Mouse (Mus musculus) forebrain, embryonic 10.5 days (tissue): Measurements from ENCODE around the gene Izumo2. TPM values are rescaled to one million over a fixed set of nuclear protein-coding genes. Genes with fewer than 3 reads are reported as not detected.
"Not testable (repeated sequence)": the region's sequence is repeated elsewhere in the genome, so short reads cannot be mapped to it uniquely, and the experiment has no call there.

Source experiments
- DNase-seq: peaks from one replicate; pipeline ENCODE4 v3.0.0-alpha.2; 2017; ENCODE audit warnings: low spot score; ENCODE audit errors: extremely low spot score
- H3K27ac ChIP-seq: fragments of 300-500 bp; sonication (generic); 2 replicates; pipeline ENCODE4 v1.5.1; 2016; ENCODE audit warnings: mild to moderate bottlenecking
- H3K27me3 ChIP-seq: fragments of 300-500 bp; sonication (generic); 2 replicates; pipeline ENCODE4 v1.6.1; 2016; ENCODE audit warnings: mild to moderate bottlenecking; ENCODE audit not compliant: poor library complexity, severe bottlenecking
- H3K36me3 ChIP-seq: fragments of 300-500 bp; sonication (generic); replicated peaks from 2 replicates; pipeline ENCODE4 v1.6.1; 2016; ENCODE audit warnings: mild to moderate bottlenecking, moderate library complexity
- H3K4me1 ChIP-seq: fragments of 300-500 bp; sonication (generic); 2 replicates; pipeline ENCODE4 v1.6.1; 2016
- H3K4me3 ChIP-seq: fragments of 300-500 bp; sonication (generic); 2 replicates; pipeline ENCODE4 v1.5.1; 2016; ENCODE audit warnings: mild to moderate bottlenecking, moderate library complexity
- H3K9me3 ChIP-seq: fragments of 300-500 bp; sonication (generic); 2 replicates; pipeline ENCODE4 v1.6.1; 2016; ENCODE audit warnings: mild to moderate bottlenecking, moderate library complexity
- WGBS: fragments of 180-500 bp; shearing (Covaris S2); methylation state at CpG from one replicate; pipeline ENCODE4 v1.1.7; 2016; 5-methylcytosine and 5-hydroxymethylcytosine counted together
- polyA plus RNA-seq: library from polyadenylated mRNA; unstranded; fragments of >200 nt; fragmentation: Nextera tagmentation; extraction: Ambion mirVana; gene quantifications from 2 replicates; pipeline ENCODE4 v1.2.1, GENCODE M21; 2016

Gene Izumo2
- polyA plus RNA-seq, 1 experiment from 2014 or later = not detected

- H3K36me3 ChIP-seq = no peaks in the 10 kb centered on the region
- 58% methylated on average over 3 of the region's 3 CpGs for WGBS
- no peak overlapping the region for H3K27ac ChIP-seq
- DNase-seq = no peak
- no peak overlapping the region for H3K4me3 ChIP-seq
- no peaks in the 10 kb centered on the region for H3K27me3 ChIP-seq
- H3K9me3 ChIP-seq = no peaks in the 10 kb centered on the region
- peaks cover 11% of the 10 kb centered on the region for H3K4me1 ChIP-seq
Observed at GRCm38 (mm10) chr7:44704363-44704762, 4.2 kb upstream of the Izumo2 start.

- peaks cover 11% of the 10 kb centered on the region for H3K4me1 ChIP-seq
- DNase-seq = no peak
- no peaks in the 10 kb centered on the region for H3K27me3 ChIP-seq
- H3K36me3 ChIP-seq = no peaks in the 10 kb centered on the region
- no peak overlapping the region for H3K27ac ChIP-seq
- H3K4me3 ChIP-seq = no peak overlapping the region
- WGBS = 90% methylated on average over 4 of the region's 4 CpGs
- H3K9me3 ChIP-seq = no peaks in the 10 kb centered on the region
Observed at GRCm38 (mm10) chr7:44705086-44705485, 3.5 kb upstream of the Izumo2 start.

GRCm38 (mm10) chr7:44706322-44706721, 2.2 kb upstream of the Izumo2 start:
- Histone ChIP-seq H3K36me3 (no peaks in the 10 kb centered on the region), H3K4me3 (no peak overlapping the region), H3K9me3 (no peaks in the 10 kb centered on the region), H3K4me1 (peaks cover 11% of the 10 kb centered on the region), H3K27ac (no peak overlapping the region), H3K27me3 (no peaks in the 10 kb centered on the region)
- DNase-seq = no peak

GRCm38 (mm10) chr7:44707169-44707675, 1.3 kb upstream of the Izumo2 start:
- DNase-seq = no peak
- WGBS = 89% methylated on average over 5 of the region's 5 CpGs
- Histone ChIP-seq H3K4me3 (no peak overlapping the region), H3K4me1 (peaks cover 2% of the 10 kb centered on the region), H3K27ac (no peak overlapping the region), H3K9me3 (no peaks in the 10 kb centered on the region), H3K36me3 (no peaks in the 10 kb centered on the region), H3K27me3 (no peaks in the 10 kb centered on the region)

GRCm38 (mm10) chr7:44708093-44708492, 449 bp upstream of the Izumo2 start:
- not testable (repeated sequence) for H3K4me3 ChIP-seq, DNase-seq, H3K36me3 ChIP-seq, H3K27ac ChIP-seq, H3K4me1 ChIP-seq, H3K27me3 ChIP-seq, H3K9me3 ChIP-seq
- WGBS = 92% methylated on average over 6 of the region's 6 CpGs

GRCm38 (mm10) chr7:44709881-44710280, 1.3 kb downstream of the Izumo2 start:
- H3K36me3 ChIP-seq = no peaks in the 10 kb centered on the region

GRCm38 (mm10) chr7:44722058-44722457, 13.5 kb downstream of the Izumo2 start:
- WGBS = 94% methylated on average over 5 of the region's 5 CpGs
- DNase-seq = no peak

More at GRCm38 (mm10) chr7:44709881-44710280, 1.3 kb downstream of the Izumo2 start:
- peaks cover 8% of the 10 kb centered on the region for H3K9me3 ChIP-seq
- DNase-seq = no peak
- 79% methylated on average over 5 of the region's 5 CpGs for WGBS
- H3K27me3 ChIP-seq = no peaks in the 10 kb centered on the region
- no peak overlapping the region for H3K4me3 ChIP-seq
- no peaks in the 10 kb centered on the region for H3K4me1 ChIP-seq
- H3K27ac ChIP-seq = no peak overlapping the region

GRCm38 (mm10) chr7:44724316-44724715, 15.8 kb downstream of the Izumo2 start:
- no peaks in the 10 kb centered on the region for H3K36me3 ChIP-seq
- 26% methylated on average over 7 of the region's 7 CpGs for WGBS
- no peaks in the 10 kb centered on the region for H3K9me3 ChIP-seq
- H3K27me3 ChIP-seq = no peaks in the 10 kb centered on the region
- no peaks in the 10 kb centered on the region for H3K4me1 ChIP-seq
- no peak overlapping the region for H3K27ac ChIP-seq
- no peak for DNase-seq
- H3K4me3 ChIP-seq = no peak overlapping the region

More at GRCm38 (mm10) chr7:44722058-44722457, 13.5 kb downstream of the Izumo2 start:
- H3K4me3 ChIP-seq = no peak overlapping the region
- no peaks in the 10 kb centered on the region for H3K4me1 ChIP-seq
- no peaks in the 10 kb centered on the region for H3K9me3 ChIP-seq
- no peaks in the 10 kb centered on the region for H3K27me3 ChIP-seq
- H3K27ac ChIP-seq = no peak overlapping the region
- no peaks in the 10 kb centered on the region for H3K36me3 ChIP-seq

GRCm38 (mm10) chr7:44726343-44726742, 17.8 kb downstream of the Izumo2 start:
- no peaks in the 10 kb centered on the region for H3K36me3 ChIP-seq
- H3K27ac ChIP-seq = no peak overlapping the region
- H3K27me3 ChIP-seq = no peaks in the 10 kb centered on the region
- WGBS = 77% methylated on average over 6 of the region's 6 CpGs
- H3K4me1 ChIP-seq = no peaks in the 10 kb centered on the region
- DNase-seq = no peak
- H3K9me3 ChIP-seq = no peaks in the 10 kb centered on the region
- no peak overlapping the region for H3K4me3 ChIP-seq

GRCm38 (mm10) chr7:44727151-44727550, 18.6 kb downstream of the Izumo2 start:
- WGBS = 77% methylated on average over 5 of the region's 5 CpGs
- no peak for DNase-seq
- H3K4me3 ChIP-seq = no peak overlapping the region
- no peaks in the 10 kb centered on the region for H3K4me1 ChIP-seq
- no peak overlapping the region for H3K27ac ChIP-seq
- no peaks in the 10 kb centered on the region for H3K9me3 ChIP-seq
- H3K36me3 ChIP-seq = peaks cover 4% of the 10 kb centered on the region
- H3K27me3 ChIP-seq = no peaks in the 10 kb centered on the region

- H3K9me3 ChIP-seq = no peaks in the 10 kb centered on the region
- no peak overlapping the region for H3K4me3 ChIP-seq
- H3K27me3 ChIP-seq = no peaks in the 10 kb centered on the region
- DNase-seq = no peak
- no peak overlapping the region for H3K27ac ChIP-seq
- 90% methylated on average over 11 of the region's 11 CpGs for WGBS
- no peaks in the 10 kb centered on the region for H3K4me1 ChIP-seq
- H3K36me3 ChIP-seq = peaks cover 14% of the 10 kb centered on the region
Observed at GRCm38 (mm10) chr7:44728082-44728975, 19.8 kb downstream of the Izumo2 start.

- Histone ChIP-seq H3K27me3 (no peaks in the 10 kb centered on the region), H3K4me1 (no peaks in the 10 kb centered on the region), H3K9me3 (peaks cover 14% of the 10 kb centered on the region; the same call in 1 of the 2 replicates), H3K4me3 (no peak overlapping the region), H3K36me3 (peaks cover 48% of the 10 kb centered on the region), H3K27ac (no peak overlapping the region)
- DNase-seq = no peak
- WGBS = 92% methylated on average over 9 of the region's 9 CpGs
Observed at GRCm38 (mm10) chr7:44733723-44734122, 25.2 kb downstream of the Izumo2 start.

GRCm38 (mm10) chr7:44741361-44741760, 32.8 kb downstream of the Izumo2 start:
- no peak overlapping the region for H3K27ac ChIP-seq
- H3K4me1 ChIP-seq = peaks cover 19% of the 10 kb centered on the region
- H3K27me3 ChIP-seq = no peaks in the 10 kb centered on the region
- WGBS = 93% methylated on average over 8 of the region's 8 CpGs
- H3K4me3 ChIP-seq = no peak overlapping the region
- DNase-seq = no peak
- no peaks in the 10 kb centered on the region for H3K9me3 ChIP-seq
- H3K36me3 ChIP-seq = peaks cover 9% of the 10 kb centered on the region; the same call in 1 of the 2 replicates
